Mouse (Mus musculus): ENCODE results near the gene Tomm22.
"Not testable (repeated sequence)": the region's sequence is repeated elsewhere in the genome, so short reads cannot be mapped to it uniquely, and the experiment has no call there.

Gene Tomm22

DNA sequence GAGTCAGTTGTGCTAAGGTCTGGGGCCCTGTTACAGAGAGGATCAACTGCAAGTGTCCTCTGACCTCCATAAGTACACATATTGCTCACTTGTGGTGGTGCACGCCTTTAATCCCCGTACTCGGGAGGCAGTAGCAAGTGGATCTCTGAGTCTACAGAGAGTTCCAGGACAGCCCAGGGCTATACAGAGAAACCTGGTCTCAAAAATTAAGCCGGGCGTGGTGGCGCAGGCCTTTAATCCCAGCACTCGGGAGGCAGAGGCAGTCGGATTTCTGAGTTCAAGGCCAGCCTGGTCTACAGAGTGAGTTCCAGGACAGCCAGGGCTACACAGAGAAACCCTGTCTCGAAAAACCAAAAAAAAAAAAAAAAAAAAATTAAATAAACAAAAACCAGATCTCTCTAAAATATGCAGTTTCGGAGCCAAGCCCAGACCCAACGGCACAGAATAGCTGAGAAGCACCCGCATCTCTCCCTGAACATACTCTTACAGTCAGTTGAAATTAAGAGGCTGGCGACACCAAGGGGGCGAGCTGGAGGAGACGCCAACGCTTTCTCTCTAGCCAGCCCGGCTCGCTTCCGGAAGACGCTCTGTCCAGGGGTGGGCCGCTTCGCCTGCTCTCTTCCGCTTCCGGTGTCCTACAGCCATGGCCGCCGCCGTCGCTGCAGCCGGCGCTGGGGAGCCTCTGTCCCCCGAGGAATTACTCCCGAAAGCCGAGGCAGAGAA lies at the start of gene Tomm22:
Gene Tomm22, plus strand, starts transcription at position 613 of the 723 bp plus-strand sequence.
- peak; percentile 93 for DNase-seq (ENCODE audit: low read depth, low spot score)

DNA sequence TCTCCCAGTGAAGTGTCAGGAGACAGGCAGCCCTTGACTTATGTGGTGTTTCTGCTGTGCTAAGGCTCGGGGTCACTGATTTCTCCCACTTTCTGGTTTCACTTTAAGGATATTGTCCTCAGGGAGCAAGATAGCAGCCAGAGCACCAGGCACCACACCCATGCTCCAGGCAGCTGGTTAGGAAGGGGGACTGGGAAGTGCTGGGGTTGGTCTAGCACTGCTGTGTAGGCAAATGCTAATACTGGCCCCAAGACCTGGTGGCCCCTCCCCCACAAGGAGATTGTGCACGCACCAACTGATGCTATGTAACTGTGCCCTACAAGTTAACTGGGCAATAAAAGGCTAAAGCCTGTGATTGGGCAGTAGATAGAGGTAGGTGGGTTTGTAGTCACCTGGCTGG lies 40.2 kb upstream of the Tomm22 start:
- DNase-seq (ENCODE audit: low read depth, low spot score): no peak

DNA sequence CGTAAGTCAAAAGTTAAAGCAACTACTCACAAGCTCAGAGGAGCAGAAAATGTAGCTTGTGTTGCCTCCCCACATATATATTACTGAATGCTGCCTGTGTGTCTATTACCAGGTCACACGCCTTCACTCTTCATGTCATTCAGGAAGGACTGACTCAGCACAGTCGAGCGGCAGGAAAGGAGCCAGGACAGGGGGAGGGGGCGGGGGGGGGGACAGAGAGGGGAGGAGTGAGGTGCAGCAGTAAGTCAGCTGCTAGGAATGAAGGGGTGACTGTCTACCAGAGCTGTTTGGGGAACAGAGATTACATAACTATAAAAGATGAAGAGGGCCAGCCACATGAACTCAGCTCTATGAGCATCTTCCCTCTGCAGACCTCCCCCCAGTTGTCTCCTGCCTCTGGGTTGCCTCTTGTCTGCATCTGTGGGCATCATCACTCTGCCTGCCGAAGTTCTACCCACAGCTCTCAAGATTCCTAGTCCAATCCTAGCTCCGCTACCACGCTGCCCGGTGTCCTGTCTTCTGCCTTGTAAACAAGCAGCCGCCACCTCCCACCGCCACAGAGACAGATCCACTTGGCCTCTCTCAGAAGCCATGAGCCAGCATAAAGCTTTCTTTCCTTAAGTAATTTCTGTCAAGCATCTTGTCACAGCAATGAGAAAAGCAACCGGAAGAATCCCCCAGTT lies 29.4 kb upstream of the Tomm22 start:
- no peak for DNase-seq (ENCODE audit: low read depth, low spot score)

DNA sequence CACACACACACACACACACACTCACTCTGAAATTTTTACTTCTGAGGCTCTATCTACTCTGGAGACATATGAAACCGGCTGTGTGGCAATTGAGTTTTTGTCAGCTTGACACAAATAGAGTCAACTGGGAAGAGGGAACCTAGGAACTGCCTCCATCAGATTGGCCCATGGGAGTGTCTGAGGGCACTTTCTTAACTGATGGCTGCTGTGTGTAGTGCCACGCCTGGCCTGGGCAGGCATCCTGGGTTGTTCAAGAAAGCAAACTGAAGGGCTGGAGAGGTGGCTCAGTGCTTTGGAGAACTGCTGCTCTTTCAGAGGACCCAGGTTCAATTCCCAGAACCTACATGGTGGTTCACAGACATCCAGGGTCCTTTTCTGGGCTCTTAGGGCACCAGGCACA lies 25.2 kb upstream of the Tomm22 start:
- no peak for DNase-seq (ENCODE audit: low read depth, low spot score)

DNA sequence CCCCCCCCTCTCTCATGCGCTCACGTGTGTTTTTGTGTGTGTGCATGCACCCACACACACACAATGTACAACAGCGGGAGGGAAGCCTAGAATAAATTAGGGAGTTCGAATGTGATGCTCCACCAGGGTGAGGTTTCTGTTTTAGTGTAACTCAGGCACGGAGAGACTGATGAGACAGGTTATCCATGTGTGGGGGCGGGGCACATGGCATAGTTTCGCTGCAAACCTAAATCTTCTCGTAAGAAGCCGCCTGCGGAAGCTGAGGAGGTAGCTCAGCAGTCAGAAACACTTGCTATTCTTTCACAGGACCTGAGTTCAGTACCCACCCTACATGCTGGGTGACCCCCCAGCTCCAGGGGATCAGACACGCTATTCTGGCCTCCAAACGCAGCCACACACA lies 22.5 kb upstream of the Tomm22 start:
- no peak for DNase-seq (ENCODE audit: low read depth, low spot score)

DNA sequence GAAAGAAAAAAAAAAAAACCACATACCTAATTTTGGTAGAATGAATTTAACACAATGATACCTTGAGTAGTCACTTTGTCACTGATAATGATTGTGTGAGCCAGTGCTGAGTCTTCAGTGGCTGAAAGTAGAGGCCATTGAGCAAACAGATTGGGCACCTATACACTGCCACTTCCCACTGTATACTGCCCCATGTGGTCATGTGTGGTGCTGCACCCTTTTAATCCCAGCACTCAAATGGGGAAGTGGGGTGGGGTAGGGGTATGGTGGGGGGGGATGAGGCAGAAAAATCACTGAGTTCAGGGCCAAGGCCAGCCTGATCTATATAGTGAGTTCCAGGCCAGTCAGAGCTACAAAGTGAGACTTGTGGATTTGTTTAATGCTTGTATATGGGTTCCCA lies 20.1 kb upstream of the Tomm22 start:
- peak; percentile 84 for DNase-seq (ENCODE audit: low read depth, low spot score)

DNA sequence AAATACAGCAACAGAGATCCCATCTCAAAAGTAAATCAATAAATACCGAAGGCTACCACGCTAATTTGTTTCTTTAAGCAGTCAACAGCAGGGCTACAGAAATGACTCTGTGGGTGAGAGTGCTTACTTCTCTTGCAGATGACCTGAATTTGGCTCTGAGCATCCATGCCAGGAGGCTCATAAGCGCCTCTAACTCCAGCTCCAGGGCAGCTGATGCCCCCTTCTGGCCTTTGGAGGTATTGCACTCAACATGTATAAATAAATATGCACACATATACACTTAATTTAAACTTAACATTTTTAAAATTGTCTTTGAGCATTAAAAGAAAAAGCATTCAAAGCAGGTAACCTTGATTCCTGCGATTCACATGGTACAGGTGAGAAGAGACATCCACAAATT lies 19.2 kb upstream of the Tomm22 start:
- peak; percentile 80 for DNase-seq (ENCODE audit: low read depth, low spot score)

DNA sequence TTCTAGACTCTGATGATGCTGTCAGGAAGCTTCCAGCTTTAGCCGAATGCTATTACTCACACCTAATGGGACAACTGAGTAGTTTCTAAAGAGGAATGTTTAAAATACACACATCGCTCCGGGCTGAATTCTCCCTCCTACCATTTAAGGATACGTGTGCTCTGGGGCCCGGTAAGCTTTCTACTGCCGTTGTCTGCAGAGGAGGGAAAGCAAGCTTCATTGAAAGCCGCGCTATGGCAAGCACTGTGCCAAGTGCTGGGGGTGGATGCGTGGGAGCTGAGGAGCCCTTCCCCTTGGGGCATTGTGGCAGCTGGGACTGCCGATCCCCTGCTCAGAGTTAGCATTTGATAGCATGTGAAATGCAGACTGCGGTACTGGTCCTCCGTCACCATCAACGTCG lies 14.2 kb upstream of the Tomm22 start:
- no peak for DNase-seq (ENCODE audit: low read depth, low spot score)

DNA sequence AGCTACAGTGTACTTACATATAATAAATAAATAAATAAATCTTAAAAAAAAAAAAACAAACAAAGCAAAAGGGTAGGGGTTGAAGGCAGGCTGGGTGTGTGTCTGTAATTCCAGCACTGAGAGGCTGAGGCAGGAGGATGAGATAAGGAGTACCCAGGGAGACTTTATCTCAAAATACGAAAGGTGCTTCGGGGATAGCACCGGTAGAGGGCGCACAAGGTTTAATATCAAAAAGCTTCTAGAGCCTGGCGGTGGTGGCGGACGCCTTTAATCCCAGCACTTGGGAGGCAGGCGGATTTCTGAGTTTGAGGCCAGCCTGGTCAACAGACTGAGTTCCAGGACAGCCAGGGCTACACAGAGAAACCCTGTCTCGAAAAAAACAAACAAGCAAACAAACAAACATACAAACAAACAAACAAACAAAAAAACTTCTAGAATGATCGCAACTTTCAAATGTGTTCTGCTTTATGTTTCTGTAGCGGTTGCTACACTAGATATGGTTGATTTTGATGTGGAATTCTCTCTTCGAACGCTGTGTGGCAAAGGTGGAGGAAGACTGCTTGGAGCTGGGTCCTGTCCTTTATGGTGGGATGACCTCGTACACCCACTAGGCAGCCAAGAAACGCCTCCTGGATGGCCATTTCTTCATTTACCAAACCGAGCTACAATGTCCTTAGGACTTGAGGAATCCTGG lies 12.7 kb upstream of the Tomm22 start:
- DNase-seq (ENCODE audit: low read depth, low spot score): peak; percentile 94

DNA sequence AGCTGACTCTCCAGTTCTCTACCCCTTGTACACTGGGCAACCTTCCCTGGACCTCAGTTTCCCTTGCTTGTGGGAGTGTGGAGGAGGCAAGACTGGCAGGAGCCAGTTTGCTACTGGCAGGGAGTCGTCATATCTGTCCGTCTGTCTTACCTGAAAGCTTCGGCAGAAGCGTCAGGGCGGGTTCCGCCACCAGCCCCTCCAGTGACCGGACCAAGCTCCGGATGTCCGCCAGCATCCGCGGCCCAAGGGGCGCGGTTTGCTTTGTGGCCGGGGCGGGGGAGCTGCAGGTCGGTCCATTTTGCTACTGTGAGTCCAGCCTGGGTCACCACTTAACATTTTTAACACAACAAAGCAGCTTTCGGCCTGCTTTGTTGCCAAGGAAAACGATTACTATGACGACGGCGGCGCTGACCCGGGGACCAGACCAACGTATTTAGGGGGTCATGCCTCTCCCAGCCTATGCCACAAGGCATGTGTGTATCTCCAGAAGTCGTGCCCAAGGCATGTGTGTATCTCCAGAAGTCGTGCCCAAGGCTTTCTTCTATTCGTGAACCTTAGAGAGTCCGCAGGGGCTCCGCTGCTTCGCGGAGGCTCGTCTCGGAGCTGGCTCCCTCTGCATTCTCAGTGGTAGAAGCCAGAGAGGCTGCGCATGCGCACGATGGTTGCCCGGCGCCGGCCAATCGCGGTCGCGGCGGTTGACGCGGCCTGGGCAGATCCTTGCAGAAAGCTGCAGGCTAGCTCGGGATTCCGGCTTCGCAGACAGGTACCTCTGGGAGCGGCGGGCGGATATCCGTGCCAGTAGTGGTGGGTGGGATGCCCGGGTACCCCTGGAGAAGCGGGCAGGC lies 11.9 kb upstream of the Tomm22 start, which contains the start of the genes Fam227a and Cby1:
Gene Fam227a, minus strand, starts transcription at position 426 of the 845 bp plus-strand sequence.
Gene Cby1, plus strand, starts transcription at position 669 of the 845 bp plus-strand sequence.
- DNase-seq (ENCODE audit: low read depth, low spot score): peak; percentile 94

DNA sequence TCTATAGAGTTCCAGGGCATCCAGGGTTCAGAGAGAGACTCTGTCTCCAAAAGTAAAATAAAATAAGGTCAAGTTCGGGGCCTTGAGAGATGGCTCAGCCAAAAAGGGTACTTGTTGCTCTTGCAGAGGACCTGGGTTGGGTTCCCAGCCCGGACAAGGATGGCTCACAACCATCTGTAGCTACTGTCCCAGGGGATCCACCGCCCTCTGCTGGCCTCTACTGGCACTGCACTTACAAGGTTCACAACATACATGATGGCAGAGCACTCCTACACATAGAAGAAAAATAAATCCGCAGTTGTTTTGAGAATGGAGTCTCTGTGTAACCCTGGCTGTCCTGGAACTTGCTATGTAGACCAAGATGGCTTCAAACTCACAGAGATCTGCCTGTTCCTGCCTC lies 8.8 kb upstream of the Tomm22 start:
- peak; percentile 88 for DNase-seq (ENCODE audit: low read depth, low spot score)

DNA sequence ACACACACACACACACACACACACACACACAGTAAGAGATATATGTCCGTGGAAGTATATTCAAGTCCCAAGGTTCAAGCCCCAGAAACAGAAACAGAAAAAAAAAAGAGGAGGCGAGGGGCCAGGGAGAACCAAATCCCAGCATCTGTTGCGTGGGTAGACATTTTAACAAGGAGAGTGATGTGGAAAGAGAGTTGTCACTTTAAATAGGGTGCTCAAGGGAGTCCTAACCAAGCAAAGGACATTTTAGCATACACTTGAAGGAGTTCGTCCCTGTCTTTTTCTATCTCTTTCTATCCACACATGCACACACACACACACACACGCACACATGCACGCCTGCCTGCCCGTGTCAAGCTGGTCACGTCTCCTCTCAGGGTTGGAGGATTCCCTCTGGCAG lies 6.0 kb upstream of the Tomm22 start:
- DNase-seq (ENCODE audit: low read depth, low spot score): no peak

DNA sequence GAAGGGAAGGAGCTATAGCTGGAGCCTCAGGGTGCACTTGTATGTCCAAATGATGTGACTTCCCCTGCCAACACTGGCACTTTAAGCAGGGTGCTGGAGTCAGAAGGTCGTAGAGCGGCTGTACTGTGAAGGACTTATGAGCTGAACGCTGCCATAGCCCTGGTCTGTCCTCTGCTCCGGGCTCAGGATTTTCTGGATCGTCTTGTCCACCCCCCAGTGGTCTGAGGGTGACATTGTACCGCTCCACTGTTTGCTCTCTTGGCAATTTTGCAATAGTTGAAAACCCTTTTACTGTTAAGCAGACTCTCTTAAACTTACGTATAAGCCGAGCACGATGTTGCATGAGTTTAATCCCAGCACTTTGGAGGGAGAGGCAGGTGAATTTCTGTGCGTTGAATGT lies 1.5 kb upstream of the Tomm22 start:
- peak; percentile 52 for DNase-seq (ENCODE audit: low read depth, low spot score)

DNA sequence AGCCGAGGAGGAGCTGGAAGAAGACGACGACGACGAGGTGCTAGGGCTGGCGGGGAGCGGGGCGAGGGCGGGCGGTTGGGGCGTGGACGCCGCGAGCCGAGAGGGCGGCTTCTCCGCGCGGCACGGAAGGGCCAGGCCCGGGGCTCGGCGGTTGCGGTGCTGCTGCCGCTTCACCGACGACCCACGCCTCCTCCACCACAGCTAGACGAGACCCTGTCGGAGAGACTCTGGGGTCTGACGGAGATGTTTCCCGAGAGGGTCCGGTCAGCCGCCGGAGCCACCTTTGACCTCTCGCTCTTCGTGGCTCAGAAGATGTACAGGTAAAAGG lies 275 bp downstream of the Tomm22 start:
- no peak for DNase-seq (ENCODE audit: low read depth, low spot score)

DNA sequence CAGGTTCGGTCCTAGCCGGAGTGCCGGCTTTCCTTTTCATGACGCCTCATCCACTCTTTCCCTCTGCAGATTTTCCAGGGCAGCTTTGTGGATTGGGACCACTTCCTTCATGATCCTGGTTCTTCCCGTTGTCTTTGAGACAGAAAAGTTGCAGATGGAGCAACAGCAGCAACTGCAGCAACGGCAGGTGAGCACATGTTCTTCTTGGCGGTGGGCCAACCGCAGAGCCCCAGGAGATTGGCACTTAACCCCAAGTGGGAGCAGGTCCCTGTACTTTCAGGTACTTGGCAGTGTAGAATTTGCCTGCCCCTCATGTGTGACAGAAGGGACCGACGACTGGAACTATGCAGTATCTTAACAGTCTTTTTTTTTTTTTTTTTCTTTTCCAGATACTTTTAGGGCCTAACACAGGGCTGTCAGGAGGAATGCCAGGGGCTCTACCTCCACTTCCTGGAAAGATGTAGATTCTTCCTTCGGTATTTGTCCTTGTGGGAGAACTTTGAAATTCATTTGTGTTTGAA lies 1.2 kb downstream of the Tomm22 start:
- not testable (repeated sequence) for DNase-seq (ENCODE audit: low read depth, low spot score)

DNA sequence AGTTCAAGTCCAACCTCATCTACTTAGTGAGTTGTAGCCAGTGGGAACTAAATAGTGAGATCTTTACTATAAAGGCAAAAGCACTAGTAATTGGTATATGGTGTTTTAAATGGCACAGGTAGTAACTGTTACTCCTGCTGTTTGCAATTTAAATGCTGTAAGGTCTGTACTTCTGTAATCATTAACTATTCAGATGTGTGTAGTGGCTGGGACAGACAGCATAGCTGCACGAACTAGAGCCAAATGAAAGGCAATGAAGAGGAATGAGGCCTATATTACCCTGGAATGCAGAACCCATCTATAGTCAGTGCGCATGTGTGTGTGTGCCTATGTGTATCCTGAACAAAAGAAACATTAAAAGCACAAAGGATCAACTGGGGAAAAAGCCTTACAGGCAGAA lies 7.3 kb downstream of the Tomm22 start:
- DNase-seq (ENCODE audit: low read depth, low spot score): no peak

DNA sequence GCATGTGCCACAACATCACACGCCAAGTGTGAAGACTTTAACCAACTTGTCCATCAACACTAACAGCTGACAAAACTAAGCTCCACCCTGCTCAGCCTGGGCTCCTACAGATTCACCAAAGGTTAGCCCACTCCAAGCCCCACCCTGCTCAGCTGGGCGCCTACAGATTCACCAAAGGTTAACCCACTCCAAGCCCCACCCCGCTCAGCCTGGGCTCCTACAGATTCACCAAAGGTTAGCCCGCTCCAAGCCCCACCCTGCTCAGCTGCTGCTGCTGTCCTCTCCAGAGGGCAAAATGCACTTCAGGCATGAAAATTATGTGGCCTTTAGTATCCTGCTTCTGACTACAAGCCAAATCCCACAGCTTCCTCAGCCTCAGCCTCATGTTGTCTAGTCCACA lies 11.3 kb downstream of the Tomm22 start:
- DNase-seq (ENCODE audit: low read depth, low spot score): peak; percentile 76

DNA sequence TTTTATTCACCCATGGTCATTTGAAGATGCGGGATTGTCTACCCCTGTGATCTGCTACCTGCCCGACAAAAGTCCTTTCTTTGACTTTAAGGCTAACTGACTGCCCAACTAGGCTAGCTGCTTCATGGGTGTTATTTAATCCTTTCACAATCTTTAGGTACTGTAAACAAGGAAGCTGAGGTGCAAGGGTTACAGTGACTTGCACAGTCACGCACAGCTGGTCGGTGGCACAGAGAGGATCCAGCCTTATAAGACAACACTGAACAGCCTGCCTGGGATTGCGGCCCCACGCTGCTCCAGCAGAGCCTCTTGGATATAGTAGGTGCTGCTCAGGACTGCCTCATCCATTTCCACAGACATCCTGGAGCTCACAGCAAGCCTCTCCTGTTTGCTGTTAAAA lies 12.5 kb downstream of the Tomm22 start:
- DNase-seq (ENCODE audit: low read depth, low spot score): no peak

DNA sequence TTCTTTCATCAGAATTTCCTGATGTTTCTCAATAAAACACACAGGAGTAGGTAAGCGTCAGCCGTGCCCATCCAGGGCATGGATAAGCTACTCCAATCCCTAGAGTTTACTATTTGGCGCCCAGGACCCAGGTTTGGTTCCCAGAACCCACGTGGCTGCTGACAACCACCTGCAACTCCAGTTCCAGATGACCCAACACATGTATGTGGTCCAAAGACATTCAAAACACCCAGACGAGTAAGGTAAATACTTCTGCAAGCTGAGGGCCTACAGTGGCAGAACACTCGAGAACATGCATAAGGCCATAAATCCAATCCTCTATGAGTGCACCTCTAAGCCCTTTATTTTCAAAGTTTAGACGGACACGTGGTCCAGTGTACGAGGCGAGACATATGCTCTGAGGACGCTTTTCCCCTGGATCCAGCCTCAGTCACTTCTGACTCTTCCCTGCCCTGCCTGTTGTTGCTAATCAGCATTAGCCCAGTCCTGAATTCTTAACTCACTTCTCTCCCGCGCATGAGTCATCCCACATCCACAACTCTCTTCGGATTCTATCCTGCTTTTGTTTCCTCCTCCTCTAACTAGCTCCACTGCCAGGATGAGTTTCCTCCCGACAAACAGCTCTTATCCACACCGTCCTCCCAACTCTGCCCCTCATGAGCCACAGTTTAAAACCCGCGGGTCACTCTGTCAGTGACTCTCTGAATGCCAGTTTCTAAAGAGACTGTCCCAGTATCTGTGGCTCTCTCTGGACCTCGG lies 13.2 kb downstream of the Tomm22 start:
- DNase-seq (ENCODE audit: low read depth, low spot score): peak; percentile 20

DNA sequence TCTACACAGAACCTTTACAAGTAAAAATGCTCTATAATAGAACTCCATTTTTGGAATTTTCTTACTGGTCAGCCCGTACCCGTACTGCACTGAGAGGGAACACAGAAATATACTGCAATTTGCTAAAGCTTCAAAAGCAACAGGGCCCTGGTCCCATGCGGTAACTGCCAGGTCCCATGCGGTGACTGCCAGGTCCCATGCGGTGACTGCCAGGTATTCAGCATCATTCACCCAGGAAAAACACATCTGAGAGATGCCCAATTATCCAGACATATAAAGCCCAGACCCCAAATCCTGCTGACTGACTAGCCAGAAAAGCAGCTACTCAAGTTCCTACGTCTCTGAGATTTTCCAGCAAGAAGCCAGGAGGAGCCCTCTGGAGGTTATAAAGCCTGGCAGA lies 14.0 kb downstream of the Tomm22 start:
- DNase-seq (ENCODE audit: low read depth, low spot score): no peak

DNA sequence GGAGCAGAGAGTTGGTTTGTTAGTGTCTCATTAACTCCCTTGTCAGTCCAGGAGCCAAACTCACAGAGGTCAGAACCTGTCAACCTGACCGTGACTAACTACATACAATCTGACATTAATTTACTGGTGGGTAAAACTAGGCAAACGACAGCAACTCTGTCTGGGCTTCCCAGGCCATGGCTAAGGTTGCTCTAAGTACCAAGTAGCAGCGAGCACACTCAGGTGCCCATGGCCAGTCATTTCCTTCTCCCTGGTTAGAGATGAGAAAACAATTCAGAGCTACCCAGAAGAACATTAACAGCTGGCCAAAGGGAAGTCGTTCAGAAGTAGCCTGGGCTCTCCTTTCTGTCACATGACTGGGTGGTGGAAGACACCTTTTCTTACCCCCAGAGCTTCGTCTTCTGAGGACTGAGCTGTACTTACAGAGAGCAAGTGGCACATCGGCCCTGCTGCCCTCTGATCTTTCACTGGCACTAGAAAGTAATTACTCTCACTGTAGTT lies 14.5 kb downstream of the Tomm22 start:
- DNase-seq (ENCODE audit: low read depth, low spot score): no peak

All from R1 (cell line).